Mouse (Mus musculus): ENCODE results near the gene Zfhx3. TPM values are rescaled to one million over a fixed set of nuclear protein-coding genes. Genes with fewer than 3 reads are reported as not detected.

Gene Zfhx3
- polyA plus RNA-seq, 1 experiment from 2014 or later = 8.2 TPM

GRCm38 (mm10) chr8:108733385-108733784 lies 790.9 kb downstream of the Zfhx3 start:
- TF ChIP-seq EP300 (IDR thresholded peaks at IDR 0.05) = no peak
- Histone ChIP-seq H3K27ac (ENCODE audit: low read length) (no peak overlapping the region), H3K4me1 (ENCODE audit: insufficient read depth, low read depth, low read length) (peaks cover 42% of the 10 kb centered on the region), H3K9ac (replicated peaks; ENCODE audit: low read depth) (no peak overlapping the region), H3K36me3 (ENCODE audit: insufficient read depth, low read length) (no peaks in the 10 kb centered on the region), H3K27me3 (replicated peaks; ENCODE audit: insufficient read depth, low read length) (no peaks in the 10 kb centered on the region), H3K4me2 (replicated peaks; ENCODE audit: low read depth, low read length) (no peak overlapping the region), H3K9me3 (ENCODE audit: low read length) (no peaks in the 10 kb centered on the region), H3K4me3 (ENCODE audit: low read depth, low read length) (no peak overlapping the region)
- no peak for DNase-seq (ENCODE audit: low spot score)
- ATAC-seq = no peak
- 57% methylated on average over 5 of the region's 5 CpGs for WGBS

- peak; percentile 57 for DNase-seq (ENCODE audit: low spot score)
Measured at GRCm38 (mm10) chr8:108736442-108736841, 794.0 kb downstream of the Zfhx3 start.

GRCm38 (mm10) chr8:108738179-108738578 lies 795.7 kb downstream of the Zfhx3 start:
- H3K9ac ChIP-seq (replicated peaks; ENCODE audit: low read depth) = no peak overlapping the region
- no peak overlapping the region for H3K27ac ChIP-seq (ENCODE audit: low read length)
- H3K4me2 ChIP-seq (replicated peaks; ENCODE audit: low read depth, low read length) = no peak overlapping the region
- H3K27me3 ChIP-seq (replicated peaks; ENCODE audit: insufficient read depth, low read length) = no peaks in the 10 kb centered on the region
- DNase-seq (ENCODE audit: low spot score) (no peak), ATAC-seq (no peak)
- no peaks in the 10 kb centered on the region for H3K9me3 ChIP-seq (ENCODE audit: low read length)
- TF ChIP-seq CTCF (IDR thresholded peaks at IDR 0.05) (no peak), EP300 (IDR thresholded peaks at IDR 0.05) (no peak)
- H3K36me3 ChIP-seq (ENCODE audit: insufficient read depth, low read length) = no peaks in the 10 kb centered on the region
- WGBS = 83% methylated on average over 10 of the region's 10 CpGs
- peaks cover 20% of the 10 kb centered on the region for H3K4me1 ChIP-seq (ENCODE audit: insufficient read depth, low read depth, low read length)
- H3K4me3 ChIP-seq (ENCODE audit: low read depth, low read length) = no peak overlapping the region

More at GRCm38 (mm10) chr8:108736442-108736841, 794.0 kb downstream of the Zfhx3 start:
- Histone ChIP-seq H3K4me1 (ENCODE audit: insufficient read depth, low read depth, low read length) (peaks cover 33% of the 10 kb centered on the region), H3K36me3 (ENCODE audit: insufficient read depth, low read length) (no peaks in the 10 kb centered on the region), H3K9ac (replicated peaks; ENCODE audit: low read depth) (no peak overlapping the region), H3K27ac (ENCODE audit: low read length) (no peak overlapping the region), H3K4me3 (ENCODE audit: low read depth, low read length) (no peak overlapping the region), H3K4me2 (replicated peaks; ENCODE audit: low read depth, low read length) (0 out of 2 replicates have a peak overlapping the region, but pooled peaks have one; percentile 6), H3K27me3 (replicated peaks; ENCODE audit: insufficient read depth, low read length) (no peaks in the 10 kb centered on the region), H3K9me3 (ENCODE audit: low read length) (no peaks in the 10 kb centered on the region)
- TF ChIP-seq EP300 (IDR thresholded peaks at IDR 0.05) (0 out of 2 replicates have a peak, but pooled peaks have one; percentile 31), CTCF (IDR thresholded peaks at IDR 0.05) (no peak)
- peak; percentile 59 for ATAC-seq
- whole genome bisulfite sequencing = 24% methylated on average over 9 of the region's 9 CpGs

GRCm38 (mm10) chr8:108739517-108739916 lies 797.1 kb downstream of the Zfhx3 start:
- 85% methylated on average over 6 of the region's 6 CpGs for WGBS
- ATAC-seq (no peak), DNase-seq (ENCODE audit: low spot score) (no peak)
- Histone ChIP-seq H3K36me3 (ENCODE audit: insufficient read depth, low read length) (no peaks in the 10 kb centered on the region), H3K4me3 (ENCODE audit: low read depth, low read length) (no peak overlapping the region), H3K27me3 (replicated peaks; ENCODE audit: insufficient read depth, low read length) (no peaks in the 10 kb centered on the region), H3K4me1 (ENCODE audit: insufficient read depth, low read depth, low read length) (peaks cover 18% of the 10 kb centered on the region), H3K9me3 (ENCODE audit: low read length) (no peaks in the 10 kb centered on the region), H3K9ac (replicated peaks; ENCODE audit: low read depth) (no peak overlapping the region), H3K4me2 (replicated peaks; ENCODE audit: low read depth, low read length) (no peak overlapping the region), H3K27ac (ENCODE audit: low read length) (no peak overlapping the region)
- TF ChIP-seq CTCF (IDR thresholded peaks at IDR 0.05) (no peak), EP300 (IDR thresholded peaks at IDR 0.05) (no peak)

- no peak for TF ChIP-seq CTCF (IDR thresholded peaks at IDR 0.05)
- no peak for TF ChIP-seq EP300 (IDR thresholded peaks at IDR 0.05)
- Histone ChIP-seq H3K4me2 (replicated peaks; ENCODE audit: low read depth, low read length) (no peak overlapping the region), H3K27ac (ENCODE audit: low read length) (no peak overlapping the region), H3K4me3 (ENCODE audit: low read depth, low read length) (no peak overlapping the region), H3K9ac (replicated peaks; ENCODE audit: low read depth) (no peak overlapping the region), H3K9me3 (ENCODE audit: low read length) (no peaks in the 10 kb centered on the region), H3K36me3 (ENCODE audit: insufficient read depth, low read length) (no peaks in the 10 kb centered on the region), H3K4me1 (ENCODE audit: insufficient read depth, low read depth, low read length) (peaks cover 18% of the 10 kb centered on the region), H3K27me3 (replicated peaks; ENCODE audit: insufficient read depth, low read length) (no peaks in the 10 kb centered on the region)
- ATAC-seq (no peak), DNase-seq (ENCODE audit: low spot score) (no peak)
- WGBS = 86% methylated on average over 13 of the region's 13 CpGs
Measured at GRCm38 (mm10) chr8:108740443-108740842, 798.0 kb downstream of the Zfhx3 start.

GRCm38 (mm10) chr8:108741651-108742050 lies 799.2 kb downstream of the Zfhx3 start:
- Histone ChIP-seq H3K9me3 (ENCODE audit: low read length) (no peaks in the 10 kb centered on the region), H3K4me2 (replicated peaks; ENCODE audit: low read depth, low read length) (no peak overlapping the region), H3K36me3 (ENCODE audit: insufficient read depth, low read length) (no peaks in the 10 kb centered on the region), H3K4me3 (ENCODE audit: low read depth, low read length) (no peak overlapping the region), H3K27me3 (replicated peaks; ENCODE audit: insufficient read depth, low read length) (no peaks in the 10 kb centered on the region), H3K4me1 (ENCODE audit: insufficient read depth, low read depth, low read length) (peaks cover 12% of the 10 kb centered on the region; the same call in 1 of the 2 replicates), H3K9ac (replicated peaks; ENCODE audit: low read depth) (no peak overlapping the region), H3K27ac (ENCODE audit: low read length) (no peak overlapping the region)
- ATAC-seq (no peak), DNase-seq (ENCODE audit: low spot score) (no peak)
- TF ChIP-seq EP300 (IDR thresholded peaks at IDR 0.05) (no peak), CTCF (IDR thresholded peaks at IDR 0.05) (no peak)
- WGBS = 50% methylated on average over 4 of the region's 4 CpGs

- TF ChIP-seq EP300 (IDR thresholded peaks at IDR 0.05) (no peak), CTCF (IDR thresholded peaks at IDR 0.05) (no peak)
- WGBS = 83% methylated on average over 10 of the region's 10 CpGs
- no peak overlapping the region for H3K9ac ChIP-seq (replicated peaks; ENCODE audit: low read depth)
- H3K4me2 ChIP-seq (replicated peaks; ENCODE audit: low read depth, low read length) = no peak overlapping the region
- no peaks in the 10 kb centered on the region for H3K9me3 ChIP-seq (ENCODE audit: low read length)
- no peak for DNase-seq (ENCODE audit: low spot score)
- no peak overlapping the region for H3K4me3 ChIP-seq (ENCODE audit: low read depth, low read length)
- no peak overlapping the region for H3K27ac ChIP-seq (ENCODE audit: low read length)
- H3K27me3 ChIP-seq (replicated peaks; ENCODE audit: insufficient read depth, low read length) = no peaks in the 10 kb centered on the region
- no peaks in the 10 kb centered on the region for H3K36me3 ChIP-seq (ENCODE audit: insufficient read depth, low read length)
- H3K4me1 ChIP-seq (ENCODE audit: insufficient read depth, low read depth, low read length) = 0 out of 2 replicates have a peak, but pooled peaks cover 3% of the 10 kb centered on the region
- no peak for ATAC-seq
Measured at GRCm38 (mm10) chr8:108742465-108742864, 800.0 kb downstream of the Zfhx3 start.
